Mouse (Mus musculus): Measurements from ENCODE around the gene Cstb. TPM values are rescaled to one million over a fixed set of nuclear protein-coding genes. Genes with fewer than 3 reads are reported as not detected.

The Cstb gene
- polyA plus RNA-seq, 1 experiment from 2014 or later, result 83.9 TPM

DNA sequence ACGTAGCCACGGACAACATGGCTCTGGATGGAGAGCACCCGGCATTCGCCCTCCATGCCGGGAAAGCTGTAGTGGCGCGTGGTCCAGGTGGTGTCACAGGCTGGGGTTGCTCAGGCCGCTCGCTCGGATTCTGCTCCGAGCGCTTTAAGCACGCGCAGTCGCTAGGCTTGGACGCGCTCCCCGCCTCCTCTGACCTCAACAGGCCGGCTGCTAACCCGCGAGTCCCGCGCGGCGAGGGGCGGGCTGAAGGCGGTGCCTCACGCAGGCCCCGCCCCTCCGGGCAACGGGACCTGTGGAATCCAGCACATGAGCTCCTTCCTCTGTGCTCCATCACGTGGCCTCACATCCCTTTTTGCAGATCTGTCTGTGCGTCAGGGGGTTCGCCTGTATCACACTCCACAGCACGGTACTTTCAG is 39.3 kb downstream of the Cstb start, which contains the start of gene Pdxk:
TSS of gene Pdxk (minus strand) at position 184 of the 416 bp plus-strand sequence.
- no peaks in the 10 kb centered on the region for H3K36me3 ChIP-seq (replicated peaks)
- ATAC-seq (replicated peaks), result peak; percentile 94
- peak within 1 kb of the TSS; percentile 98 for H3K4me2 ChIP-seq
- under 1% methylated on average over 35 of the region's 35 CpGs for WGBS
- no peaks in the 10 kb centered on the region for H3K27me3 ChIP-seq (replicated peaks)
- H3K9ac ChIP-seq, result peak within 1 kb of the TSS; percentile 79
- peaks cover 24% of the 10 kb centered on the region for H3K4me1 ChIP-seq
- peak within 1 kb of the TSS; percentile 70 for H3K27ac ChIP-seq
- no peaks in the 10 kb centered on the region for H3K9me3 ChIP-seq
- peak within 1 kb of the TSS; percentile 90 for H3K4me3 ChIP-seq

DNA sequence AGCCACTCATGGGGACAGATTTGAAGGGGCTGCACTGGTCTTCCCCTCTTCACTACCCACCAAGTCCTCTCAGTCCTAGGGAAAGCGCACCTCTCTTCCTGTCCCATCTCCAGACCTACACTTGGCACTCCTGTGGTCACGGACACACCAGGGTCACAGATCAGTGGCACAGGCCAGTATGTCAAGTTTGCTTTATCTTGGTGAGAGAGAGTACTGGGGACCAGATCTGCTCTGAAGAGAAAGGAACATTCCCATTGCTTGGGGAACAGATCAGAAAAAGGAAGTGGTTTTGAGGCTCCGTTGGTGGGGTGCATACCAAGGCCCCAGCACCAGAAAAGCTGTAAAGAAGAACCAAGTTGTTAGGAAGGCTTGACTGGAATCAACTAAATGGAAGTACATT is 40.0 kb downstream of the Cstb start:
- H3K9ac ChIP-seq, result no peak overlapping the region
- H3K27ac ChIP-seq, result no peak overlapping the region
- peak overlapping the region; percentile 98 for H3K4me2 ChIP-seq
- peak overlapping the region; percentile 90; the same call in 1 of the 2 replicates for H3K4me3 ChIP-seq
- H3K36me3 ChIP-seq (replicated peaks), result no peaks in the 10 kb centered on the region
- no peaks in the 10 kb centered on the region for H3K27me3 ChIP-seq (replicated peaks)
- WGBS, result 79% methylated on average over 3 of the region's 3 CpGs
- ATAC-seq (replicated peaks), result no peak; the same call in 1 of the 2 replicates
- peaks cover 24% of the 10 kb centered on the region for H3K4me1 ChIP-seq
- no peaks in the 10 kb centered on the region for H3K9me3 ChIP-seq

DNA sequence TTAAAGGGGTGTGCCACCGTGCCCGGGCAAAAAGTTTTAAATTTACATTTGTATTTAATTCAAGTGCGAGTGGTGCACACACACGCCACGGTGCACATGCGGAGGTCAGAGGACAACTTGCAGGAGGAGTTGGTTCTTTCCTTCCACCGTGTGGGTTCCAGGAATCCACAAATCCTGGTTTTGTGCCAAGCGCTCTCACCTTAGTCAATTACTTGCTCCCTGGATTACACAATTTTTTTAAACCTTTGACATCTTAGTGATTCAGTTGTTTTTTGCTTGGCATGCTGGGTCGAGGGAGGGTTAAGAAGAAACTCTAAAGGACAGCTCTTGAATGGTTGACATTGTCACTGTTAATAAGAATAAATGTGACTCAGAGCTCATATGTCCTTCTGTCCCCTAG is 41.2 kb downstream of the Cstb start:
- 86% methylated on average over 9 of the region's 9 CpGs for WGBS
- Histone ChIP-seq H3K27ac (no peak overlapping the region), H3K9ac (no peak overlapping the region), H3K4me1 (peaks cover 28% of the 10 kb centered on the region), H3K4me3 (no peak overlapping the region), H3K9me3 (no peaks in the 10 kb centered on the region), H3K27me3 (replicated peaks) (no peaks in the 10 kb centered on the region), H3K4me2 (no peak overlapping the region), H3K36me3 (replicated peaks) (no peaks in the 10 kb centered on the region)
- no peak for ATAC-seq (replicated peaks)

GRCm38 (mm10) chr10:78467761-78468310 is 42.4 kb downstream of the Cstb start:
- H3K27ac ChIP-seq, result no peak overlapping the region
- no peak overlapping the region for H3K4me2 ChIP-seq
- no peak overlapping the region for H3K9ac ChIP-seq
- WGBS, result 62% methylated on average over 2 of the region's 2 CpGs
- ATAC-seq (replicated peaks), result no peak
- no peaks in the 10 kb centered on the region for H3K27me3 ChIP-seq (replicated peaks)
- no peak overlapping the region for H3K4me3 ChIP-seq
- no peaks in the 10 kb centered on the region for H3K36me3 ChIP-seq (replicated peaks)
- peaks cover 24% of the 10 kb centered on the region for H3K4me1 ChIP-seq
- H3K9me3 ChIP-seq, result no peaks in the 10 kb centered on the region

GRCm38 (mm10) chr10:78470582-78471313 is 45.3 kb downstream of the Cstb start:
- Histone ChIP-seq H3K4me2 (no peak overlapping the region), H3K4me1 (0 out of 2 replicates have a peak, but pooled peaks cover 4% of the 10 kb centered on the region), H3K27ac (no peak overlapping the region), H3K9ac (no peak overlapping the region), H3K27me3 (replicated peaks) (no peaks in the 10 kb centered on the region), H3K36me3 (replicated peaks) (no peaks in the 10 kb centered on the region), H3K9me3 (no peaks in the 10 kb centered on the region), H3K4me3 (no peak overlapping the region)
- 37% methylated on average over 15 of the region's 15 CpGs for WGBS
- peak; percentile 57 for ATAC-seq (replicated peaks)

GRCm38 (mm10) chr10:78472046-78472445 is 46.6 kb downstream of the Cstb start:
- no peak overlapping the region for H3K4me3 ChIP-seq
- no peaks in the 10 kb centered on the region for H3K27me3 ChIP-seq (replicated peaks)
- H3K9ac ChIP-seq, result no peak overlapping the region
- no peak overlapping the region for H3K4me2 ChIP-seq
- no peak overlapping the region for H3K27ac ChIP-seq
- WGBS, result 74% methylated on average over 3 of the region's 3 CpGs
- no peaks in the 10 kb centered on the region for H3K9me3 ChIP-seq
- 0 out of 2 replicates have a peak, but pooled peaks cover 4% of the 10 kb centered on the region for H3K4me1 ChIP-seq
- ATAC-seq (replicated peaks), result no peak
- no peaks in the 10 kb centered on the region for H3K36me3 ChIP-seq (replicated peaks)

- WGBS, result 55% methylated on average over 5 of the region's 5 CpGs
- no peak overlapping the region for H3K4me2 ChIP-seq
- H3K27ac ChIP-seq, result no peak overlapping the region
- no peak for ATAC-seq (replicated peaks)
- no peak overlapping the region for H3K4me3 ChIP-seq
- H3K9me3 ChIP-seq, result no peaks in the 10 kb centered on the region
- H3K9ac ChIP-seq, result no peak overlapping the region
- 0 out of 2 replicates have a peak, but pooled peaks cover 4% of the 10 kb centered on the region for H3K4me1 ChIP-seq
- H3K36me3 ChIP-seq (replicated peaks), result no peaks in the 10 kb centered on the region
- H3K27me3 ChIP-seq (replicated peaks), result no peaks in the 10 kb centered on the region
Observed at GRCm38 (mm10) chr10:78473434-78473833, 48.0 kb downstream of the Cstb start.

- Histone ChIP-seq H3K27ac (no peak overlapping the region), H3K27me3 (replicated peaks) (no peaks in the 10 kb centered on the region), H3K9ac (no peak overlapping the region), H3K4me1 (0 out of 2 replicates have a peak, but pooled peaks cover 4% of the 10 kb centered on the region), H3K36me3 (replicated peaks) (no peaks in the 10 kb centered on the region), H3K4me2 (no peak overlapping the region), H3K4me3 (no peak overlapping the region), H3K9me3 (no peaks in the 10 kb centered on the region)
- 71% methylated on average over 8 of the region's 8 CpGs for WGBS
- no peak for ATAC-seq (replicated peaks)
Observed at GRCm38 (mm10) chr10:78474759-78475158, 49.3 kb downstream of the Cstb start.

- no peak overlapping the region for H3K4me3 ChIP-seq
- ATAC-seq (replicated peaks), result no peak
- H3K27ac ChIP-seq, result no peak overlapping the region
- WGBS, result 72% methylated on average over 4 of the region's 4 CpGs
- H3K27me3 ChIP-seq (replicated peaks), result no peaks in the 10 kb centered on the region
- no peaks in the 10 kb centered on the region for H3K36me3 ChIP-seq (replicated peaks)
- peaks cover 6% of the 10 kb centered on the region for H3K4me1 ChIP-seq
- H3K4me2 ChIP-seq, result no peak overlapping the region
- H3K9me3 ChIP-seq, result no peaks in the 10 kb centered on the region
- no peak overlapping the region for H3K9ac ChIP-seq
Observed at GRCm38 (mm10) chr10:78476821-78477220, 51.4 kb downstream of the Cstb start.

Small RNAs within 50 kb of the gene (microRNA-seq; reads per million reads assigned to microRNA genes)
- gene Mir6410 (not detected), gene Mir6907 (2.9 reads per million, percentile 12 among the genes with 10 or more reads in this experiment), gene Mir6908 (0.74 reads per million)

Other genes starting within 250 kb of the Cstb start
- 18.1 and 18.4 TPM in 2 replicates for gene Pwp2, start 240.5 kb upstream of the Cstb start, polyA plus RNA-seq (2015; fragmentation: Nextera tagmentation; extraction: Ambion mirVana)
- gene Trappc10, start 181.0 kb upstream of the Cstb start, polyA plus RNA-seq (2015; fragmentation: Nextera tagmentation; extraction: Ambion mirVana), result 27.2 and 29.2 TPM in 2 replicates
- 73.4 and 77.7 TPM in 2 replicates for gene Agpat3, start 73.2 kb upstream of the Cstb start, polyA plus RNA-seq (2015; fragmentation: Nextera tagmentation; extraction: Ambion mirVana)
- gene Rrp1, start 12.6 kb upstream of the Cstb start, polyA plus RNA-seq (2015; fragmentation: Nextera tagmentation; extraction: Ambion mirVana), result 419 and 432 TPM in 2 replicates
- 48.9 and 52.3 TPM in 2 replicates for gene Pdxk, start 39.3 kb downstream of the Cstb start, polyA plus RNA-seq (2015; fragmentation: Nextera tagmentation; extraction: Ambion mirVana)
- not detected in 2 replicates for gene Olfr1358, start 91.8 kb downstream of the Cstb start, polyA plus RNA-seq (2015; fragmentation: Nextera tagmentation; extraction: Ambion mirVana)
- gene Ilvbl, start 148.7 kb downstream of the Cstb start, polyA plus RNA-seq (2015; fragmentation: Nextera tagmentation; extraction: Ambion mirVana), result 66.3 and 78.9 TPM in 2 replicates
- 3.4 and 4.3 TPM in 2 replicates for gene Syde1, start 166.3 kb downstream of the Cstb start, polyA plus RNA-seq (2015; fragmentation: Nextera tagmentation; extraction: Ambion mirVana)
- gene Olfr1357, start 192.4 kb downstream of the Cstb start, polyA plus RNA-seq (2015; fragmentation: Nextera tagmentation; extraction: Ambion mirVana), result not detected in 2 replicates